Mouse (Mus musculus) brain, embryonic 14.5 days (tissue): ENCODE data around the gene 1700129C05Rik. TPM values are rescaled to one million over a fixed set of nuclear protein-coding genes. Genes with fewer than 3 reads are reported as not detected.

Experiments used
- DNase-seq: peaks from one replicate; pipeline ENCODE4 v3.0.0-alpha.2; 2011; ENCODE audit warnings: low read depth
- CTCF ChIP-seq: fragments of 200-500 bp; IDR thresholded peaks from 2 replicates; pipeline ENCODE4 v1.5.1; 2012; ENCODE audit warnings: inconsistent platforms, mild to moderate bottlenecking, moderate library complexity, borderline replicate concordance; ENCODE audit not compliant: insufficient read depth, insufficient read length; ENCODE audit errors: extremely low read depth
- POLR2A ChIP-seq: fragments of 200-500 bp; IDR thresholded peaks from 2 replicates; pipeline ENCODE4 v1.6.1; 2012; ENCODE audit warnings: mild to moderate bottlenecking, inconsistent platforms, borderline replicate concordance; ENCODE audit not compliant: poor library complexity, insufficient read depth, insufficient read length, severe bottlenecking; ENCODE audit errors: extremely low read depth
- polyA plus RNA-seq: library from polyadenylated mRNA; depleted of rRNA; stranded (reverse); fragments of >200 nt; gene quantifications from 2 replicates; pipeline ENCODE4 v1.2.3, GENCODE M21; 2012; rRNA removed

1700129C05Rik gene
- not detected in 2 replicates for polyA plus RNA-seq

- TF ChIP-seq CTCF = no peak
- TF ChIP-seq POLR2A = no peak
- no peak for DNase-seq
These were observed at the start of gene 1700129C05Rik for GRCm38 (mm10) chr14:59142793-59143192. TSS of gene 1700129C05Rik (minus strand) at chr14:59142893.

GRCm38 (mm10) chr14:59186121-59186520 is 43.4 kb upstream of the 1700129C05Rik start:
- TF ChIP-seq POLR2A (no peak), CTCF (no peak)
- DNase-seq = no peak

DNA sequence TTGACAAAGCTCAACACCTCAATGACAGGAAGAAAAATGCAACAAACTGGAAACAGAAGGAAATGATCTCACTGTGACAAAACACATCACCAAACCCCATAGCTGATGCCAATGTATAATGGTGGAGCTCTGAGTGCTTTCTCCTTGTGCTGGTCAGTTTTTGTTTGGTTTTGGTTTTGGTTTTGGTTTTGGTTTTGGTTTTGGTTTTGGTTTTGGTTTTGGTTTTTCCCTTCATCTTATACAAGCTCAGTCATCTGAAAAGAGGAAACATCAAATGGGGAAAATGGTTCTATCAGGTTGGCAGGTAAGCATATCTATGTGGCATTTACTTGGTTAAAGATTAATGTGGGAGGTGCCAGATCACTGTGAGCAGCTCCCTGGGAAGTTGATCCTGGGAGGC is 42.8 kb upstream of the 1700129C05Rik start:
- DNase-seq = no peak
- TF ChIP-seq CTCF (no peak), POLR2A (no peak)

DNA sequence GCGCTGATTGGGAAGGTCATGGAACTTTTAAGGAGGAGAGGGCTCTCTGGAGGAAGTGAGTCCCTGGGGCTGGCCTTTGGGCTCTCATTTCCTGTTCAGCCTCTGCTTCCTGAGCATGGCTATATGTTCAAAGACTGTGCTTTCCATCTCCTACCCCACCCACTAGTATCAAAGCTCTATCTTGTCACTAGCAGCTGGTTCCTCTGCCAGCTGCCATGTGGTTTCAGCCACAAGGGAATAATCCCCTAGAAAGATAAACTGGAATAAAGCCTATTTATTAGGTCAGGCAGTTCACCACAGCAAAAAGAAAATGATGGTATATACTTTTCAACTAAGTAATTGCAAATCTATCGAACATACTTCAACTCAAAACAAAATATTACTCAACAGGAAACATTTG is 40.0 kb upstream of the 1700129C05Rik start:
- no peak for DNase-seq
- TF ChIP-seq CTCF (no peak), POLR2A (no peak)

GRCm38 (mm10) chr14:59178649-59179048 is 36.0 kb upstream of the 1700129C05Rik start, which contains the start of gene Gm5142:
TSS of gene Gm5142 (minus strand) at chr14:59178749.
- no peak for DNase-seq

DNA sequence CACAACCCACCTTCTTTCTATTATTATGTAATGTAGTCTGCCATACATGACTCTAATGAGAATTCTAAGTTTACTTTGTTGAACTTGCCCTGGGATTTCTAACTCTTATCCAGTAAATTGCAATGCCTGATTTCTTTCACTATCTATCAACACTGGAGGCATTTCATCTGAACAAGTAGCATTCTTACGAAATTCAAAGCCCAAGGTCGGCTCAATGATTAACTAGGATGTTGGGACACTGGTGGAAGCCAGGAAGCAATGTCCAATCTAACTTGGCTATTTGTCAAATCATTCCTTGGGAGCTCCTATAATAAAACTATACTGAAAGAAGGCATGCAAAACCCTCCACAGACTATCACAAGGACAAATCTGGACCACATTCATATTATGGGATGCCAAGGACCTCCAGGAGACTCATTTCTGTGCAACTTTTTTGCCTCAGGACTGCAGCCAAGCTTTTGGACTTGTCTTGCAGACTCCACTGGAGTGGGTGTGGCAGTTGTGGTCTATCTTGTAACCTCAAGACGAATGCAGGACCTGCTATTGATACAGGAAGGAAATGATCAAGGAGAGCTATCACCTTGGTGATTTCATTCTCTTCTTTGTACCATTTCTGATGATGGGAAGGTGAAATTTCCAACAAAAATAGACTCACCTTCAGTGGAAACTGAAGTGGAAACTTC is 14.5 kb upstream of the 1700129C05Rik start:
- no peak for DNase-seq

More at GRCm38 (mm10) chr14:59178649-59179048, 36.0 kb upstream of the 1700129C05Rik start, which contains the start of gene Gm5142:
- no peak for TF ChIP-seq CTCF
- no peak for TF ChIP-seq POLR2A

DNA sequence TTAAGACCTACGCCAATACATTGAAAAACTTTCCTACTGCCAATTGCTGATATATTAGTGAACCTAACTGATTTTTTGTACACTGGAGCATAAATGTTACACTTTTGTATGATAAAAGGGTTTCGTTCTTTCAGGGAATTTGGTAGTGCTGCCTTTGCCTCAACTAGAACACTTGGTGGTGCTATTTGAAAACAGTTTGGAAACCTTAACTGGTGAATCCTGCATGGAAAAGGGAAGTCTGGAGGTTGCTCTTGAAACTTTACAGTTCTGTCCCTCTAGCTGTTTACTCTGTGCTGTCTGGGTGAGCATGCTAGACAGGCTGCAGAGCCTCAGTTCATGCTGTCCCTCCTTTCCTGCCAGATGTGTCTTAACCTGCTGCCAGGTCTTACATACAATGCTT is 12.9 kb upstream of the 1700129C05Rik start:
- TF ChIP-seq POLR2A (no peak), CTCF (peak; percentile 26; the same call in 1 of the 2 replicates)
- peak; percentile 35 for DNase-seq

More for the DNA sequence above, 14.5 kb upstream of the 1700129C05Rik start:
- TF ChIP-seq CTCF (no peak), POLR2A (no peak)

- peak; percentile 70 for DNase-seq
- TF ChIP-seq CTCF (peak; percentile 11; the same call in 1 of the 2 replicates), POLR2A (no peak)
These were observed 28.4 kb downstream of the 1700129C05Rik start for GRCm38 (mm10) chr14:59114281-59114680.

DNA sequence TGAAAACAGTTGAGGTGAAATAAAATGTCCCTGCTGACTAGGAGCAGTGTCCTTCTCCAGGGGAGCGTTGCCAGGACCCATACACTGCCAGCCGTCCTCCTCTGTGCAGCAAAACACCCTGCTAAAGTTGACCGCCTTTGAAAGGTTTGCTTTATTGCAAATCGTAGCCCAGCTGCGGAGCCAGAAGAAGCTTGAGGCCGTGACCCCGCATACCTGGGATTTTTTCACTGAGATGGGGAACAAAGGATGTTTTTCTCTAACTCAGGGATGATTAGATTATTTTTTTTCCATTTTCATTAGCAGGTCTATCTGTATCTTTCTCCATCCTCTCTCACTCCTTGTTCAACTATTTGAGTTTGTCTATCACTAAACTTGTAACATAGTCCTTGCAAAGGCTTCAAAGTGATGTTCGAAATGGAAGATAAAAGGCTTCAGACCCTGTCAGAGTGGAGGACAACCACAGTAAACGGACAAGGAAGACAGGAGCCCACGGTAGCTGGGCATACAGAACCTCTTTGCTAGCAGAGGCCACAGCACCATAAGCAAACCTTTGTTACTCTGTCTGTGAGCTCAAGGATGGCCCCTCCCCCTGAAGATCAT is 38.6 kb downstream of the 1700129C05Rik start:
- TF ChIP-seq CTCF (no peak), POLR2A (no peak)
- no peak for DNase-seq

DNA sequence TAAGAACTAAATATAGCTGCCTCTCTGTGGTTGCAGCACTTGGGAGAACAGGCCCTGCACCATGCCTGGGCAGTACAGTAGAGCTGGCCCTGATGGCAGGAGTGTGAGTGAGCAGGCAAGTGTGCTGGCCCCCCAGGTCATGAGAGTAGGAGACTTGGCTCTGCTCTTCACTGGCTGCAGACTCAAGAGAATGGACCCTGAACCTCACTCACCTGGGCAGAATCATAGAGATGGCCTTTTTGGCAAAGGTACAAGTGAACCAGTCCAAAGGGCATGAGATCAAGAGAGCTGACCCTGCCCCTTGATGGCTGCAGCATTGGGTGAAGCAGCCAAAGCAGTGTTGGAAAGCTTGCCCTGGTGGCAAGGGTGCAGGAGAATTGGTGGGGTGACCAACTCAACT is 49.1 kb downstream of the 1700129C05Rik start:
- DNase-seq = no peak
- no peak for TF ChIP-seq POLR2A
- no peak for TF ChIP-seq CTCF

GRCm38 (mm10) chr14:59084396-59084795 is 58.3 kb downstream of the 1700129C05Rik start:
- peak; percentile 67 for DNase-seq
- TF ChIP-seq CTCF = peak; percentile 66; the same call in 1 of the 2 replicates
- TF ChIP-seq POLR2A = no peak

Other genes starting within 250 kb of the 1700129C05Rik start
- not detected in 2 replicates for gene Gm5142, start 35.9 kb upstream of the 1700129C05Rik start, polyA plus RNA-seq
- 57.1 and 57.7 TPM in 2 replicates for gene Rcbtb1, start 58.3 kb upstream of the 1700129C05Rik start, polyA plus RNA-seq
- gene Gm6904, start 117.3 kb upstream of the 1700129C05Rik start, polyA plus RNA-seq = not detected in 2 replicates
- not detected in 2 replicates for gene Phf11a, start 154.6 kb upstream of the 1700129C05Rik start, polyA plus RNA-seq
- 0.05 and 0.08 TPM in 2 replicates for gene Phf11b, start 198.5 kb upstream of the 1700129C05Rik start, polyA plus RNA-seq
- 0.29 and 0.32 TPM in 2 replicates for gene Phf11d, start 222.6 kb upstream of the 1700129C05Rik start, polyA plus RNA-seq